Mouse (Mus musculus) liver, adult 2 months (tissue): ENCODE results near the gene Ccl27b. TPM values are rescaled to one million over a fixed set of nuclear protein-coding genes. Genes with fewer than 3 reads are reported as not detected.

Experiments
- polyA plus RNA-seq: library from polyadenylated mRNA; depleted of rRNA; stranded (reverse); fragments of >200 nt; gene quantifications from 2 replicates; pipeline ENCODE4 v1.2.3, GENCODE M21; 2012; rRNA removed
- total RNA-seq: library from RNA; depleted of rRNA; stranded (reverse); fragments of >200 nt; gene quantifications from 2 replicates; pipeline ENCODE4 v1.2.3, GENCODE M21; 2014; rRNA removed

The Ccl27b gene
- total and polyA plus RNA-seq, 2 experiments = not detected

Other genes with a start within 250 kb of the Ccl27b start
- not detected in 2 replicates for gene Gm21586, start 215.9 kb upstream of the Ccl27b start, total RNA-seq
- gene Gm21586, start 215.9 kb upstream of the Ccl27b start, polyA plus RNA-seq = not detected in 2 replicates
- not detected in 2 replicates for gene Gm2163, start 188.5 kb upstream of the Ccl27b start, total RNA-seq
- gene Gm2163, start 188.5 kb upstream of the Ccl27b start, polyA plus RNA-seq = not detected in 2 replicates
- gene Fam205a2, start 127.1 kb upstream of the Ccl27b start, total RNA-seq = not detected in 2 replicates
- not detected in 2 replicates for gene Fam205a2, start 127.1 kb upstream of the Ccl27b start, polyA plus RNA-seq
- gene Gm10591, start 43.1 kb upstream of the Ccl27b start, total RNA-seq = not detected in 2 replicates
- not detected in 2 replicates for gene Gm10591, start 43.1 kb upstream of the Ccl27b start, polyA plus RNA-seq
- 0.47 TPM in 1 of 2 replicates, not detected in the other for gene Gm2564, start 25.5 kb upstream of the Ccl27b start, total RNA-seq
- 1.4 and 2.0 TPM in 2 replicates for gene Gm2564, start 25.5 kb upstream of the Ccl27b start, polyA plus RNA-seq
- not detected in 2 replicates for gene Il11ra2, start 6.6 kb downstream of the Ccl27b start, total RNA-seq
- gene Il11ra2, start 6.6 kb downstream of the Ccl27b start, polyA plus RNA-seq = 0.28 TPM in 1 of 2 replicates, not detected in the other
- gene 4930578G10Rik, start 80.3 kb downstream of the Ccl27b start, total RNA-seq = not detected in 2 replicates
- gene 4930578G10Rik, start 80.3 kb downstream of the Ccl27b start, polyA plus RNA-seq = not detected in 2 replicates
- 0.65 and 1.0 TPM in 2 replicates for gene Ccl19, start 101.3 kb downstream of the Ccl27b start, total RNA-seq
- gene Ccl19, start 101.3 kb downstream of the Ccl27b start, polyA plus RNA-seq = 2.4 and 4.8 TPM in 2 replicates
- gene Ccl21a, start 118.7 kb downstream of the Ccl27b start, total RNA-seq = 2.9 and 4.1 TPM in 2 replicates
- 1.1 and 2.1 TPM in 2 replicates for gene Ccl21a, start 118.7 kb downstream of the Ccl27b start, polyA plus RNA-seq
- gene Fam205a1, start 198.6 kb downstream of the Ccl27b start, total RNA-seq = not detected in 2 replicates
- not detected in 2 replicates for gene Fam205a1, start 198.6 kb downstream of the Ccl27b start, polyA plus RNA-seq
- gene Gm12394, start 201.5 kb downstream of the Ccl27b start, total RNA-seq = not detected in 2 replicates
- not detected in 2 replicates for gene Gm12394, start 201.5 kb downstream of the Ccl27b start, polyA plus RNA-seq
- not detected in 2 replicates for gene Fam205c, start 219.0 kb downstream of the Ccl27b start, total RNA-seq
- not detected in 2 replicates for gene Fam205c, start 219.0 kb downstream of the Ccl27b start, polyA plus RNA-seq